Mouse (Mus musculus) liver, adult 2 months (tissue): ENCODE data around the gene Nsd2. TPM values are rescaled to one million over a fixed set of nuclear protein-coding genes. Genes with fewer than 3 reads are reported as not detected.

Source experiments
- DNase-seq: peaks from one replicate; pipeline ENCODE4 v3.0.0-alpha.2; 2011; ENCODE audit warnings: low read depth, low spot score; ENCODE audit errors: extremely low read depth
- H3K27ac ChIP-seq: fragments of 200-500 bp; replicated peaks from 2 replicates; pipeline ENCODE4 v1.5.1; 2012; ENCODE audit warnings: low read depth, mild to moderate bottlenecking, control low read depth, inconsistent platforms, low read length; ENCODE audit not compliant: insufficient read depth
- H3K27me3 ChIP-seq: fragments of 200-500 bp; 2 replicates; pipeline ENCODE4 v1.6.1; 2012; ENCODE audit warnings: mild to moderate bottlenecking, moderate library complexity, low read length, inconsistent platforms; ENCODE audit not compliant: control insufficient read depth, insufficient read depth
- H3K36me3 ChIP-seq: fragments of 200-500 bp; 2 replicates; pipeline ENCODE4 v1.6.1; 2012; ENCODE audit warnings: low read length, inconsistent platforms; ENCODE audit not compliant: control insufficient read depth, insufficient read depth
- H3K4me1 ChIP-seq: fragments of 200-500 bp; 2 replicates; pipeline ENCODE4 v1.6.1; 2011; ENCODE audit warnings: low read length; ENCODE audit not compliant: control insufficient read depth, insufficient read depth
- H3K4me3 ChIP-seq: fragments of 200-500 bp; 2 replicates; pipeline ENCODE4 v1.5.1; 2011; ENCODE audit warnings: low read depth, mild to moderate bottlenecking, control low read depth, low read length, moderate library complexity; ENCODE audit not compliant: insufficient read depth
- H3K79me2 ChIP-seq: fragments of 200-500 bp; 2 replicates; pipeline ENCODE4 v1.6.1; 2012; ENCODE audit warnings: inconsistent platforms, mild to moderate bottlenecking, low read length, moderate library complexity; ENCODE audit not compliant: control insufficient read depth, insufficient read depth
- H3K9ac ChIP-seq: fragments of 200-500 bp; 2 replicates; pipeline ENCODE4 v1.6.1; 2012; ENCODE audit warnings: low read depth, mild to moderate bottlenecking, control low read depth, inconsistent platforms, low read length
- CTCF ChIP-seq: fragments of 200-500 bp; IDR thresholded peaks from 2 replicates; pipeline ENCODE4 v1.5.1; 2011; ENCODE audit warnings: low read depth, low read length, control low read depth
- POLR2A ChIP-seq: fragments of 200-500 bp; IDR thresholded peaks from 2 replicates; pipeline ENCODE4 v1.6.1; 2011; ENCODE audit warnings: low read length, control low read depth; ENCODE audit not compliant: insufficient read depth; ENCODE audit errors: extremely low read depth
- WGBS: fragments of 180-500 bp; shearing (Covaris S2); methylation state at CpG from one replicate; pipeline ENCODE4 v1.1.7; 2018; 5-methylcytosine and 5-hydroxymethylcytosine counted together
- polyA plus RNA-seq: library from polyadenylated mRNA; depleted of rRNA; stranded (reverse); fragments of >200 nt; gene quantifications from 2 replicates; pipeline ENCODE4 v1.2.3, GENCODE M21; 2012
- total RNA-seq: library from RNA; depleted of rRNA; stranded (reverse); fragments of >200 nt; gene quantifications from 2 replicates; pipeline ENCODE4 v1.2.3, GENCODE M21; 2014

The Nsd2 gene
- total and polyA plus RNA-seq, 2 experiments: 2.6 to 9.3 TPM

DNA sequence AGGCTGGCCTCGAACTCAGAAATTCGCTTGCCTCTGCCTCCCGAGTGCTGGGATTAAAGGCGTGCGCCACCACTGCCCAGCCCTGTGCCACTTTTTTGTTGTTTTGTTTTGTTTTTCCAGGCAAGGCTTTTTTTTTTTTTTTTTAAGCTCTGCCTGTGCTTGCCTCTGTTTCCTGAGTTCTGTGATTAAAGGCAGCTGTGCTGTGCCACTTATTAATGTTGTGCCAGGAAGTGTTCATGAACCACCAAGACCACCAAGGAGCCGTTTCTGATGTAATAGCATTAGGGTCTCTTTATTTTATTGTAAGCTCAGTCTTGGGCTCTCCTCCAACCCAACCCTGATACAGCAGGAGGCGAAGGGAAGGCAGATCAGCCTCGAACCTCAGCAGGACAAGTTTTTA is 7.6 kb downstream of the Nsd2 start:
- DNase-seq: no peak
- Histone ChIP-seq H3K27me3 (no peaks in the 10 kb centered on the region), H3K9ac (no peak overlapping the region), H3K4me1 (no peaks in the 10 kb centered on the region), H3K27ac (no peak overlapping the region), H3K79me2 (peaks cover 11% of the 10 kb centered on the region; the same call in 1 of the 2 replicates), H3K4me3 (no peak overlapping the region), H3K36me3 (no peaks in the 10 kb centered on the region)
- 89% methylated on average over 8 of the region's 8 CpGs for WGBS
- TF ChIP-seq CTCF (no peak), POLR2A (no peak)

DNA sequence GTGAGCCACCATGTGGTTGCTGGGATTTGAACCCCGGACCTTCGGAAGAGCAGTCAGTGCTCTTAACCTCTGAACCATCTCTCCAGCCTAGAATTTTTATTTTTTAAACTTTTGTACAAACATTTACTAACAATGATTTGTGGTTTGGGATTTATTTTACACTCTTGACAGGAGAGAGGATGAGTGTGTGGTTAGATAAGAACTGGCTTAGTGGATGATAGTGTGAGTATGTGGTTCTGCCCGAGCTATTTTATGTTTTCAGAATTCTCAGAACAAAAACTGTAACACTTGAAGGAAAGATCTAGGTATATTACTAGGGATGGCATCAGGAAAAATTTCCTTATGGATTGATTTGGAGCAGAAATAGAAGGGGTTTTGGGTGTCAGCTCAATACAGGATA is 9.4 kb downstream of the Nsd2 start:
- Histone ChIP-seq H3K27me3 (no peaks in the 10 kb centered on the region), H3K79me2 (peaks cover 9% of the 10 kb centered on the region; the same call in 1 of the 2 replicates), H3K27ac (no peak overlapping the region), H3K4me3 (no peak overlapping the region), H3K9ac (no peak overlapping the region), H3K4me1 (no peaks in the 10 kb centered on the region), H3K36me3 (no peaks in the 10 kb centered on the region)
- TF ChIP-seq POLR2A (no peak), CTCF (no peak)
- 91% methylated on average over 3 of the region's 3 CpGs for WGBS
- DNase-seq: no peak

DNA sequence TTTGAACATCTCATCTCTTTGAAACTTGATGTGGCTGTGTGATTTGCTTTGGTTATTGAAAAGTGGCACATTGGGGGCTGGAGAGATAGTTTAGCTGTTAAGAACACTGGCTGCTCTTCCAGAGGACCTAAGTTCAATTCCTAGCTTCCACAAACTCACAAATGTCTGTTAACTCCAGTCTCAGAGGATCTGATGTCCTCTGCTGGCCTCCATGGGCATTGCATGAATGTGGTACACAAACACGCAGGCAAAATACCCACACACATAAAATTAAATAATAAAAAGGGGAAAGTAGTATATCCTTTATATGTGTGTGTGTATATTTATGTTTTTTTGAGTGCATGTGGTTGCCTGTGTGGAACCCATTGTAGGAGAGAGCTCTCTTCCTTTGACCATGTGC is 10.3 kb downstream of the Nsd2 start:
- Histone ChIP-seq H3K79me2 (peaks cover 10% of the 10 kb centered on the region; the same call in 1 of the 2 replicates), H3K36me3 (no peaks in the 10 kb centered on the region), H3K4me3 (no peak overlapping the region), H3K27ac (no peak overlapping the region), H3K9ac (no peak overlapping the region), H3K4me1 (no peaks in the 10 kb centered on the region), H3K27me3 (no peaks in the 10 kb centered on the region)
- no peak for TF ChIP-seq POLR2A
- TF ChIP-seq CTCF: peak; percentile 42
- 88% methylated on average over 1 of the region's 1 CpGs for WGBS
- no peak for DNase-seq

DNA sequence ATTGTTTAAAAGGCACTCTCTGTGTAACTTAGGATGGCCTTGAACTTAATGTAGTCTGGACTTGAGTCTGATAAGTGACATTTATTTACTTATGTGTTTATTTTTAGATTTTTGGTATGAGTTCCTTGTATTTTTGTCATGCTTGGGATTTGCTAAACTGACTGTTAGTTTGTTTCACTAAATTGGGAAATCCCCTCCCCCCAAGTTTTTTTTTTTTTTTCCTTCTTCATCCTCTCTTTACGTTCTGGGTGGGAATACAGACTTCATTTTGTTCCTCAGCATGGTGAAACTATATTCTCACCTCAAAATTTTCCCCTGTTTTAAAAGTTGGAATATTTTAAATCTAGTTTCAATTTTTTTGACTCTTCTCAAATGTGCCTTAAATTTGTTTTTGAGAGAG is 20.8 kb downstream of the Nsd2 start:
- Histone ChIP-seq H3K4me3 (no peak overlapping the region), H3K36me3 (peaks cover 4% of the 10 kb centered on the region), H3K4me1 (peaks cover 2% of the 10 kb centered on the region; the same call in 1 of the 2 replicates), H3K9ac (no peak overlapping the region), H3K27ac (no peak overlapping the region), H3K79me2 (peaks cover 3% of the 10 kb centered on the region; the same call in 1 of the 2 replicates), H3K27me3 (no peaks in the 10 kb centered on the region)
- 86% methylated on average over 1 of the region's 1 CpGs for WGBS
- DNase-seq: peak; percentile 62
- TF ChIP-seq CTCF (no peak), POLR2A (no peak)

DNA sequence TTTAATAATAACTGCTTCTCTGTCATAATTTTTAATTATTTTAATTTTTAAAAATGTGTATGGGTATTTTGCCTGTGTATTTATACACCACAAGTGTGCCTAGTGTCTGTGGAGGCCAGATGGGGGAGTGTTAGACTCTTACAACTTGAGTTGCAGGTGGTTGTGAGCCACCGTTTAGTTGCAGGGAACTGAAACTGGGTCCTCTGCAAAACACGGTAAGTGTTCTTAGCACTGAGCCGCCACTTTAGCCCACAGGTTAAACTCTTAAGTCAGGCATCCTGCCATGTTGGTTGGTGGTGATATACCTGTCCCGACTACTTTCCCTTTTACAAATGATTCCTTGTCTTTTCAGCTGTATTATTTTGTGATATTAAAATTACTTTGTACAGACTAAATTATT is 22.0 kb downstream of the Nsd2 start:
- no peak for DNase-seq
- Histone ChIP-seq H3K27me3 (no peaks in the 10 kb centered on the region), H3K4me1 (peaks cover 2% of the 10 kb centered on the region; the same call in 1 of the 2 replicates), H3K79me2 (peaks cover 5% of the 10 kb centered on the region; the same call in 1 of the 2 replicates), H3K36me3 (peaks cover 4% of the 10 kb centered on the region), H3K9ac (no peak overlapping the region), H3K4me3 (no peak overlapping the region), H3K27ac (no peak overlapping the region)
- TF ChIP-seq CTCF: no peak
- no peak for TF ChIP-seq POLR2A
- 95% methylated on average over 4 of the region's 4 CpGs for WGBS

DNA sequence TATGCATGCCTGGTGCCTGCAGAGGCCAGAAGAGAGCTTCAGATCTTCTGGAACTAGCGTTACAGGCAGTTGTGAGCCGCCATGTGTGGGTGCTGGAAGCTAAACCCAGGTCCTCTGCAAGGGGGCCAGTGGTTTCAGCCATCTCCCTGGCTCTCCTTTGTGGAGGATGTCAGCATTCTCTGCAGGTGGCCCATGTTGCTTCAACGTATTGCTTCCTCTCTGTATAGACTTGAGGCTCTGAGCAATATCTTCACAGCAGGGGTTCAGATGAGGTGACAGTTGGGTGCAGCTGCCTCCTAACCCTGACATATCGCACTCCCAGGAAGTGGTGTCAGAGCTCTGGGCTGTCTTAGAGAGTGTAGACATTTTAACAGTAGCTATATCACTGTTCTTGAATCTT is 30.9 kb downstream of the Nsd2 start:
- Histone ChIP-seq H3K79me2 (peaks cover 5% of the 10 kb centered on the region; the same call in 1 of the 2 replicates), H3K36me3 (peaks cover 13% of the 10 kb centered on the region), H3K27ac (no peak overlapping the region), H3K4me1 (no peaks in the 10 kb centered on the region), H3K4me3 (no peak overlapping the region), H3K9ac (no peak overlapping the region), H3K27me3 (no peaks in the 10 kb centered on the region)
- TF ChIP-seq CTCF (no peak), POLR2A (no peak)
- over 99% methylated on average over 4 of the region's 4 CpGs for WGBS
- DNase-seq: no peak
